Mouse (Mus musculus): ENCODE data around the gene Mok.

- TF ChIP-seq E2F4 (IDR thresholded peaks at IDR 0.05; ENCODE audit: insufficient read depth): no peak
- no peak for TF ChIP-seq POLR2A (IDR thresholded peaks at IDR 0.05; ENCODE audit: insufficient read length, low read depth)
- TF ChIP-seq MAX (IDR thresholded peaks at IDR 0.05; ENCODE audit: low read depth): no peak
- TF ChIP-seq USF1 (IDR thresholded peaks at IDR 0.05; ENCODE audit: low read depth): no peak
Measured at GRCm38 (mm10) chr12:110808430-110808829, 32.3 kb downstream of the Mok start.
